Mouse (Mus musculus) lung, postnatal 0 days (tissue): ENCODE measurements around the gene Tgfbr2.

Source experiments
- CTCF ChIP-seq: IDR thresholded peaks from 2 replicates; pipeline ENCODE4 v1.5.1; 2016; ENCODE audit warnings: antibody characterized with exemption, mild to moderate bottlenecking
- EP300 ChIP-seq: IDR thresholded peaks from 2 replicates; pipeline ENCODE4 v1.6.1; 2016; ENCODE audit warnings: antibody characterized with exemption, mild to moderate bottlenecking, control low read depth

DNA sequence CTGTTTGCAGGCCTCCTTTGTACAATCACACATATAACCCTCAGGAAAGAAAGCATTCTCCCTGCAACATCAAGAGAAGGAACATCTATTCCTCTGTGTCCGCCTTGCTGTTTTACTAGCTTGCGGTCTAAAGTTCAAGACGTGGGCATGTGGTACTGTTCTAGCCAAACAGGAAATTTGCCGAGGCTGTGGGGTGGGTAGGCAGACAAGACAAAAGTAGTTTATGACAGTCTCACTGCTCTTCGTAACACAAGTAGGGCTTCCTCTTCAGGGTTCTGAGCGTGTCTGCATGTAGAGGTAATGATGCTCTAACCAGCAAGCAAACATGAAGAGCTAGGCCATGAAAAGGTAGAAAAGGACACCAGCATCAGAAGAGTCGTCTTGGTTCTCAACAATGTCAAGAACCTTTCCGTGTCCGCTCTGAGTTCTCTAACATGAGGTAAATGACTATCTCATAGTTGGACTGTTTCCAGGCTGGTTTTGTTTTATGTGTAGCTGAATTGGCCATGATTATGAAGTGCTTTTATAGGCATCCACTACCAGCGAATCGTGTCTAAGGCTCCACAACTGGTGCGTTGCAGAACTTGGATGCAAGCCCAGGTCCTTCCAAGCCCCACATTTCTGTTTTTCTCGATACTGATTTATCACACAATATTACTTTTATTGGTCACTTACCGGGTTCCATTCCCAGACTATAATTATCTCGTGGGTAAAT is 13.9 kb upstream of the Tgfbr2 start:
- TF ChIP-seq CTCF (no peak), EP300 (no peak)
